Mouse (Mus musculus) kidney, adult 2 months (tissue): ENCODE measurements at regions not wholly inside any gene's neighbourhood (a gene's known extent, or its start where the extent isn't known, plus 50 kb on each side); places are given as distances from the start of the nearest gene placed in this dataset.
"Not testable (repeated sequence)": the region's sequence is repeated elsewhere in the genome, so short reads cannot be mapped to it uniquely, and the experiment has no call there.

ENCODE experiments used
- DNase-seq: peaks from one replicate; pipeline ENCODE4 v3.0.0; 2021
- H3K27ac ChIP-seq: fragments of 200-500 bp; 2 replicates; pipeline ENCODE4 v1.5.1; 2012; ENCODE audit warnings: low read depth, low read length, control low read depth, inconsistent platforms; ENCODE audit not compliant: insufficient read depth
- H3K27me3 ChIP-seq: fragments of 200-500 bp; replicated peaks from 2 replicates; pipeline ENCODE4 v1.6.1; 2012; ENCODE audit warnings: mild to moderate bottlenecking, moderate library complexity, low read length, inconsistent platforms; ENCODE audit not compliant: control insufficient read depth, insufficient read depth
- H3K36me3 ChIP-seq: fragments of 200-500 bp; 2 replicates; pipeline ENCODE4 v1.6.1; 2012; ENCODE audit warnings: mild to moderate bottlenecking, moderate library complexity, low read length, inconsistent platforms; ENCODE audit not compliant: control insufficient read depth, insufficient read depth
- H3K4me1 ChIP-seq: fragments of 200-500 bp; 2 replicates; pipeline ENCODE4 v1.6.1; 2011; ENCODE audit warnings: low read length; ENCODE audit not compliant: control insufficient read depth, insufficient read depth
- H3K4me3 ChIP-seq: fragments of 200-500 bp; 2 replicates; pipeline ENCODE4 v1.5.1; 2011; ENCODE audit warnings: mild to moderate bottlenecking, low read depth, low read length, control low read depth; ENCODE audit not compliant: insufficient read depth
- CTCF ChIP-seq: fragments of 200-500 bp; conservative IDR thresholded peaks from 2 replicates; pipeline ENCODE4 v1.5.1; 2011; ENCODE audit warnings: low read depth, mild to moderate bottlenecking, control low read depth, low read length, moderate library complexity, mixed read lengths; ENCODE audit not compliant: insufficient read depth, insufficient read length
- POLR2A ChIP-seq: fragments of 200-500 bp; IDR thresholded peaks from one replicate; pipeline ENCODE4 v1.6.1; 2011; ENCODE audit warnings: low read depth, low read length, control low read depth
- WGBS: fragments of 180-500 bp; shearing (Covaris S2); methylation state at CpG from one replicate; pipeline ENCODE4 v1.1.7; 2018; 5-methylcytosine and 5-hydroxymethylcytosine counted together

DNA sequence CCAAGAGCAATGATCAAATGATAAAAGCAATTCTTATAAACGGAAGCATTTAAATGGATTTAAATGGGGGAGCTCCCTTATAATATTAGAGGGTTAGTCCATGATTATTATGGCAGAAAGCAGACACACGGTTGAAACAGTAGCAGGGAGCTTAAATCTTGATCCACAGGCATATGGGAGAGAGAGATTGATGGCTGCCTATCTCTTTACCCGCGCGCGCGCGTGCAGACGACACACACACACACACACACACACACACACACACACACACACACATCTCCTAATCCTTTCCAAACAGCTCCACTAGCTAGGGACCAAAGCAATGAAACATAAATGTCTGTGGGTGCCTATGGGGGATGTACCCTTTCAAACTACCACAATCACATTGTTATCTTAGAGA, 269.7 kb downstream of the Gm11232 start:
- 92% methylated on average over 9 of the region's 9 CpGs for WGBS
- H3K4me1 ChIP-seq = no peaks in the 10 kb centered on the region

DNA sequence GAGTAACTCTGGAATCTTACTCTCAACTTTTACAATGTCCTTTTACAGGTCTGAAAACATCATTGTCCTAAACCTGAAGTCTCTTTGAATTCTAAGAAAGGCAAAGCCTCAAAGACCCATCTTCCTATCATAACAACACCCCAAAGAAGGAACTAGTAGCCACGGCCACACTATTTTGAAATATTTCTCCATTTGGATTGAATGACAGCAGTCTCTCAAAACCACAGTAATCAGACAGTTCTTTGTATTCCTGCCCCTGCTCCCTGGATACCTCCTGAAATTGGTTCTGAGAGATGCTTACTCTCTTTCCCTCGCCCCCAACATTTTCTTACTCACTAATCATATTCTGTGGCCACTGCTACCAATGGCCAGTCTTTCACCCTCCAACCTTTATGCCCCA, 276.8 kb downstream of the Gm11232 start:
- WGBS = 85% methylated on average over 2 of the region's 2 CpGs
- Histone ChIP-seq H3K4me1 (no peaks in the 10 kb centered on the region), H3K27ac (no peak overlapping the region), H3K36me3 (no peaks in the 10 kb centered on the region), H3K27me3 (no peaks in the 10 kb centered on the region), H3K4me3 (no peak overlapping the region)
- no peak for TF ChIP-seq POLR2A
- no peak for TF ChIP-seq CTCF
- no peak for DNase-seq

More for the DNA sequence above, 269.7 kb downstream of the Gm11232 start:
- Histone ChIP-seq H3K27ac (no peak overlapping the region), H3K4me3 (no peak overlapping the region), H3K36me3 (no peaks in the 10 kb centered on the region), H3K27me3 (no peaks in the 10 kb centered on the region)
- no peak for DNase-seq
- TF ChIP-seq CTCF (no peak), POLR2A (no peak)

- TF ChIP-seq POLR2A = no peak
- TF ChIP-seq CTCF = no peak
- Histone ChIP-seq H3K27ac (no peak overlapping the region), H3K27me3 (no peaks in the 10 kb centered on the region), H3K4me3 (no peak overlapping the region), H3K4me1 (no peaks in the 10 kb centered on the region), H3K36me3 (no peaks in the 10 kb centered on the region)
- no peak for DNase-seq
Measured at GRCm38 (mm10) chr4:71470580-71470979, 287.2 kb downstream of the Gm11232 start.

DNA sequence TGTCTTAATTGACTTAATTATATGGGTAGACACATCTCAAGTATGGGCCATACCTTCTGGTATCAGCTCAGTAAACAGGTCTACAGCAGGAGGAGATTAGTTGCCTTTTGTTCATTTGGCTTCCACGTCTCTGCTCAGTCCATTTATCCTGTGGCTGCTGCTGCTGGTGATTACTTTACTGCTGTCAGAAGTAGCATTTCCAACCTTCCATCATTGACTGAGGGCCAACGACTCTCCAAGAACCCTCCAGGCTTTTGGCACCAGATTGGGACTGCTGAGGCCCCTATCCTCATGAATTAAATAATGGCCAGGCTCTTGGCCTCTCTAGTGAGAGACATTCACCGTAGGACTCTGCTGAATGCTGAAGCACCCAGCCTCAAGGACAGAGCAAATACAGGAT, 303.0 kb downstream of the Gm11232 start:
- no peak for DNase-seq
- TF ChIP-seq POLR2A = no peak
- no peaks in the 10 kb centered on the region for H3K36me3 ChIP-seq
- no peaks in the 10 kb centered on the region for H3K4me1 ChIP-seq
- no peak overlapping the region for H3K27ac ChIP-seq
- H3K4me3 ChIP-seq = no peak overlapping the region
- WGBS = 49% methylated on average over 3 of the region's 3 CpGs
- H3K27me3 ChIP-seq = no peaks in the 10 kb centered on the region

GRCm38 (mm10) chr4:71453499-71453898, 304.3 kb downstream of the Gm11232 start:
- no peak overlapping the region for H3K4me3 ChIP-seq
- H3K27me3 ChIP-seq = no peaks in the 10 kb centered on the region
- H3K36me3 ChIP-seq = no peaks in the 10 kb centered on the region
- no peak for DNase-seq
- no peak overlapping the region for H3K27ac ChIP-seq
- no peak for TF ChIP-seq POLR2A
- TF ChIP-seq CTCF = no peak
- no peaks in the 10 kb centered on the region for H3K4me1 ChIP-seq
- WGBS = 86% methylated on average over 3 of the region's 3 CpGs

DNA sequence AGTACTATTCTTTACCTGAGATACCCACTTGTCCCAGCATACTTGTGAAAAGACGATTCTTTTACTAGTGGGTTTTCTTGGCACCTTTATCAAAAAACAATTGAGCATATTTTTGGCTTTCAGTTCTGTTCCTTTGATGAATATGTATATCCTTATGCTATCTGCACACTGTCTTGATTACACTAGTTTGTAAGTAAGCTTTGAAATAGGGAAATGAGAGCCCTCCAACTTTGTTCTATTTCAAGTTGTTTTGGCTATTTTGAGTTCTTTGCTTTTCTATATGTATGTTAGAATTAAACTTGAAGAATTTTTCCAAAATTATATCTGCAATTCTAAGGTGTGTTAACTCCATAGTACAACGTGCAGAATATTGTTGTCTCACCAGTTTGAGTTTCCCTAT, 311.3 kb downstream of the Gm11232 start:
- Histone ChIP-seq H3K27me3 (no peaks in the 10 kb centered on the region; the same call in 1 of the 2 replicates), H3K4me1 (no peaks in the 10 kb centered on the region), H3K36me3 (no peaks in the 10 kb centered on the region), H3K27ac (no peak overlapping the region), H3K4me3 (no peak overlapping the region)
- no peak for TF ChIP-seq CTCF
- no peak for DNase-seq
- 83% methylated on average over 2 of the region's 2 CpGs for WGBS

- Histone ChIP-seq H3K27me3 (no peaks in the 10 kb centered on the region), H3K4me1 (no peaks in the 10 kb centered on the region), H3K36me3 (no peaks in the 10 kb centered on the region), H3K27ac (no peak overlapping the region), H3K4me3 (no peak overlapping the region)
- 90% methylated on average over 3 of the region's 3 CpGs for WGBS
- TF ChIP-seq POLR2A (no peak), CTCF (no peak)
- DNase-seq = no peak
Measured at GRCm38 (mm10) chr4:71431245-71431929, 326.4 kb downstream of the Gm11232 start.

- 88% methylated on average over 7 of the region's 7 CpGs for WGBS
- H3K4me1 ChIP-seq = not testable (repeated sequence)
Measured at GRCm38 (mm10) chr4:71422121-71422520, 335.6 kb downstream of the Gm11232 start.

More at GRCm38 (mm10) chr4:71422121-71422520, 335.6 kb downstream of the Gm11232 start:
- H3K27me3 ChIP-seq, DNase-seq, H3K27ac ChIP-seq, H3K4me3 ChIP-seq, H3K36me3 ChIP-seq: not testable (repeated sequence)
